Mouse (Mus musculus): Measurements from ENCODE around the gene Rims1.

DNA sequence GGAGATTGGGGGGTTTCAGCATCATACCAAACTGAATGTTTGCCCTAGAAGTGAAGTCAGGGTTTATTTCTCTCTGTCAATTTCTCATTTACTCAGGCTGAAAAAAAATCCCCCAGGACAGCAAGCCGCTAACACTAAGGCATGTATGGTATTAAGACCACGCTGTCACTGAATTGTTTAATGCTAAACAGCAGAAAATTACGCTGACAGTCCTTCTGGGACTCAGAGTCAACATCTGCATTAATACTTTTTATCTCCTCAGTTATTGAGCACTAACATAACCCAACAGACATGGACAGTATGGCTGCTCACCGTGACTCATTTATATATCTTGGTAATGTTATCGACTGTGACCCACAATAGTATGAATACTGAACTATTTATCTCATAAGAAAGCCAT, 43.0 kb downstream of the Rims1 start:
- TF ChIP-seq POLR2A (IDR thresholded peaks at IDR 0.05; ENCODE audit: insufficient read depth, low read depth, low read length) (no peak), CTCF (IDR thresholded peaks at IDR 0.05; ENCODE audit: insufficient read depth, low read depth, low read length) (no peak)

All from olfactory bulb, adult 2 months (tissue).